8 mouse cellular contexts compared by ENCODE assay signal in genomic region chr17:80620786-80621423, GRCm38 (mm10). TPM values are rescaled to one million over a fixed set of nuclear protein-coding genes. Genes with fewer than 3 reads are reported as not detected.
DNase-seq lines count a peak whose midpoint lies in the region; ATAC-seq and TF ChIP-seq lines count a peak whose summit lies in the region.

No protein-coding gene starts in this region.

- H3K9me3 ChIP-seq in liver, postnatal 0 days (ENCODE audit: low read length), result no peaks in the 10 kb centered on the region
- no peaks in the 10 kb centered on the region for H3K9me3 ChIP-seq in neural tube, embryonic 15.5 days (replicated peaks)

- 48% methylated on average over 5 of the region's 5 CpGs for WGBS in liver, postnatal 0 days (ENCODE audit: insufficient replicate concordance)
- 60% methylated on average over 5 of the region's 5 CpGs for WGBS in neural tube, embryonic 15.5 days
- 46% methylated on average over 5 of the region's 5 CpGs for WGBS in thymus, adult 2 months

- H3K27ac ChIP-seq in liver, postnatal 0 days (ENCODE audit: low read depth), result no peak overlapping the region
- no peak overlapping the region for H3K27ac ChIP-seq in neural tube, embryonic 15.5 days (replicated peaks)
- no peak overlapping the region for H3K27ac ChIP-seq in thymus, adult 2 months (ENCODE audit: control insufficient read depth, insufficient read depth, low read length)

- H3K79me3 ChIP-seq in C2C12 (ENCODE audit: low read depth), result no peaks in the 10 kb centered on the region

- no peak for TF ChIP-seq EP300 in liver, postnatal 0 days (IDR thresholded peaks at IDR 0.05; ENCODE audit: low read depth)

- peak; percentile 89 for TF ChIP-seq CTCF in C2C12 (IDR thresholded peaks at IDR 0.05; ENCODE audit: control insufficient read depth, insufficient read depth, insufficient read length)
- TF ChIP-seq CTCF in liver, postnatal 0 days (IDR thresholded peaks at IDR 0.05; ENCODE audit: low read depth), result peak; percentile 87
- peak; percentile 87 for TF ChIP-seq CTCF in thymus, adult 2 months (IDR thresholded peaks at IDR 0.05; ENCODE audit: borderline replicate concordance, control insufficient read depth, extremely low read depth, insufficient read depth, low read length, poor library complexity)

- H3K4me1 ChIP-seq in liver, postnatal 0 days (ENCODE audit: insufficient read depth), result no peaks in the 10 kb centered on the region
- peaks cover 9% of the 10 kb centered on the region; the same call in 1 of the 2 replicates for H3K4me1 ChIP-seq in neural tube, embryonic 15.5 days
- no peaks in the 10 kb centered on the region for H3K4me1 ChIP-seq in thymus, adult 2 months (replicated peaks; ENCODE audit: control insufficient read depth, insufficient read depth, low read length)

- H3K79me2 ChIP-seq in C2C12 (ENCODE audit: control insufficient read depth, insufficient read depth), result no peaks in the 10 kb centered on the region

- no peak for TF ChIP-seq POLR2A in thymus, adult 2 months (IDR thresholded peaks at IDR 0.05; ENCODE audit: control insufficient read depth, extremely low read depth, insufficient read depth, low read length, poor library complexity)

- H3K9ac ChIP-seq in liver, postnatal 0 days (replicated peaks), result no peak overlapping the region
- no peak overlapping the region for H3K9ac ChIP-seq in neural tube, embryonic 15.5 days (replicated peaks)

- no peak overlapping the region for H3K4me2 ChIP-seq in liver, postnatal 0 days (ENCODE audit: low read depth, low read length)
- H3K4me2 ChIP-seq in neural tube, embryonic 15.5 days, result no peak overlapping the region

- peak; percentile 55 for ATAC-seq in liver, postnatal 0 days
- peak; percentile 59; the same call in 1 of the 2 replicates for ATAC-seq in neural tube, embryonic 15.5 days (ENCODE audit: low FRiP score)

- no peak overlapping the region for H3K4me3 ChIP-seq in C2C12 (ENCODE audit: insufficient read depth, poor library complexity, severe bottlenecking)
- H3K4me3 ChIP-seq in liver, postnatal 0 days (ENCODE audit: low read depth, low read length), result no peak overlapping the region
- no peak overlapping the region for H3K4me3 ChIP-seq in neural tube, embryonic 15.5 days (replicated peaks)
- no peak overlapping the region for H3K4me3 ChIP-seq in thymus, adult 2 months (ENCODE audit: control insufficient read depth, insufficient read depth, low read length)

- H3K27me3 ChIP-seq in C2C12 (ENCODE audit: control insufficient read depth, insufficient read depth, insufficient read length), result no peaks in the 10 kb centered on the region
- H3K27me3 ChIP-seq in liver, postnatal 0 days (ENCODE audit: insufficient read depth, low read length), result no peaks in the 10 kb centered on the region
- no peaks in the 10 kb centered on the region for H3K27me3 ChIP-seq in neural tube, embryonic 15.5 days (replicated peaks)
- H3K27me3 ChIP-seq in thymus, adult 2 months (ENCODE audit: control insufficient read depth, insufficient read depth, low read length), result no peaks in the 10 kb centered on the region

- H3K36me3 ChIP-seq in C2C12 (ENCODE audit: control insufficient read depth, insufficient read depth), result peaks cover 3% of the 10 kb centered on the region
- H3K36me3 ChIP-seq in liver, postnatal 0 days (replicated peaks; ENCODE audit: insufficient read depth, low read length), result no peaks in the 10 kb centered on the region; the same call in none of the 2 replicates
- no peaks in the 10 kb centered on the region; the same call in 1 of the 2 replicates for H3K36me3 ChIP-seq in neural tube, embryonic 15.5 days
- no peaks in the 10 kb centered on the region for H3K36me3 ChIP-seq in thymus, adult 2 months (ENCODE audit: control insufficient read depth, insufficient read depth, low read length)

- peak; percentile 65 for DNase-seq in adipocyte (ENCODE audit: low spot score)
- DNase-seq in embryo, embryonic 10 days (ENCODE audit: low spot score), result peak; percentile 72
- DNase-seq in gastrocnemius, postnatal 25 days, result peak; percentile 42
- peak; percentile 64 for DNase-seq in kidney, postnatal 14 days
- peak; percentile 59 for DNase-seq in liver, postnatal 0 days
- DNase-seq in thymus, adult 2 months, result peak; percentile 63

- H3ac ChIP-seq in C2C12 (ENCODE audit: control insufficient read depth, insufficient read length, low read depth), result no peak overlapping the region

TF ChIP-seq in C2C12, 6 proteins besides CTCF, POLR2A, EP300 and RAD21:
- no peak for TF ChIP-seq MYOG (IDR thresholded peaks at IDR 0.05; ENCODE audit: control insufficient read depth, extremely low read depth, insufficient read length)
- no peak for TF ChIP-seq USF1 (IDR thresholded peaks at IDR 0.05; ENCODE audit: low read depth)
- TF ChIP-seq MYOD1 (IDR thresholded peaks at IDR 0.05; ENCODE audit: control insufficient read depth, insufficient read length, low read depth), result no peak
- TF ChIP-seq FOSL1 (IDR thresholded peaks at IDR 0.05; ENCODE audit: insufficient read depth, low read length, poor library complexity, severe bottlenecking), result no peak
- no peak for TF ChIP-seq MAX (IDR thresholded peaks at IDR 0.05)
- TF ChIP-seq CEBPB (IDR thresholded peaks at IDR 0.05; ENCODE audit: low read depth), result no peak
TF ChIP-seq in C2C12: peak in this region for 0.

RNA-seq across cellular contexts. Expression of gene Cdkl4, which starts 43.3 kb away (rescaled TPM):
- not detected for polyA plus RNA-seq in C2C12 (2012; fragmentation: generic; extraction: Trizol)
- total RNA-seq in gastrocnemius, postnatal 25 days (2021), result not detected
- 0.17 and 0.34 TPM in 2 replicates for polyA plus RNA-seq in liver, postnatal 0 days (2015; fragmentation: Nextera tagmentation; extraction: Ambion mirVana)
- polyA plus RNA-seq in neural tube, embryonic 15.5 days (2015; fragmentation: Nextera tagmentation; extraction: Ambion mirVana), result 5.3 and 5.4 TPM in 2 replicates
- polyA plus RNA-seq in thymus, adult 2 months (2012; rRNA removed), result 0.05 and 0.24 TPM in 2 replicates
